Mouse (Mus musculus): ENCODE measurements at regions not wholly inside any gene's neighbourhood (a gene's known extent, or its start where the extent isn't known, plus 50 kb on each side); places are given as distances from the start of the nearest gene placed in this dataset.
"Not testable (repeated sequence)": the region's sequence is repeated elsewhere in the genome, so short reads cannot be mapped to it uniquely, and the experiment has no call there.

DNA sequence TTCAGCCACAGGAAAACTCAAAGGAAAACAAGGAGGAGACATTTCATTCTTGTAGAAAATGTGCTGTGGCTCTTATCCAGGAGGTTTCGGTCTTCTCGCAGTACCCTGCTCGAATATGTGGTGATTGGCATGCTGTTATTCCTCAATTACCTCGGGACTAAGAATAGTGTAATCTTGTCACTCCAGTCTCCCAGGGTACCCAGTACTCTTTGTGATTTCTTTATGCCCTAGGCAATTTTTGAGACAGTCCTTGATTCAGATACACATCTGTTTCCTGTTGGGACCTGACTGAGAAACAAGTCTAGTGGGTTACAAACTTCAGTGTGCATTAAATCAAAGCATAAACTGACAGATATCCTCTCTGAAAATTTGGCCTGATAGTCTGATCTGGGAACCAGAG, 189.8 kb upstream of the Bet1 start:
- Histone ChIP-seq H3K4me3 (no peak overlapping the region), H3K4me1 (peaks cover 4% of the 10 kb centered on the region), H3K27me3 (no peaks in the 10 kb centered on the region), H3K27ac (no peak overlapping the region), H3K4me2 (replicated peaks) (no peak overlapping the region), H3K9me3 (no peaks in the 10 kb centered on the region), H3K9ac (no peak overlapping the region), H3K36me3 (no peaks in the 10 kb centered on the region)
- WGBS, result 18% methylated on average over 4 of the region's 4 CpGs
- ATAC-seq (ENCODE audit: insufficient number of reproducible peaks, insufficient read depth, low FRiP score, low TSS enrichment), result no peak

DNA sequence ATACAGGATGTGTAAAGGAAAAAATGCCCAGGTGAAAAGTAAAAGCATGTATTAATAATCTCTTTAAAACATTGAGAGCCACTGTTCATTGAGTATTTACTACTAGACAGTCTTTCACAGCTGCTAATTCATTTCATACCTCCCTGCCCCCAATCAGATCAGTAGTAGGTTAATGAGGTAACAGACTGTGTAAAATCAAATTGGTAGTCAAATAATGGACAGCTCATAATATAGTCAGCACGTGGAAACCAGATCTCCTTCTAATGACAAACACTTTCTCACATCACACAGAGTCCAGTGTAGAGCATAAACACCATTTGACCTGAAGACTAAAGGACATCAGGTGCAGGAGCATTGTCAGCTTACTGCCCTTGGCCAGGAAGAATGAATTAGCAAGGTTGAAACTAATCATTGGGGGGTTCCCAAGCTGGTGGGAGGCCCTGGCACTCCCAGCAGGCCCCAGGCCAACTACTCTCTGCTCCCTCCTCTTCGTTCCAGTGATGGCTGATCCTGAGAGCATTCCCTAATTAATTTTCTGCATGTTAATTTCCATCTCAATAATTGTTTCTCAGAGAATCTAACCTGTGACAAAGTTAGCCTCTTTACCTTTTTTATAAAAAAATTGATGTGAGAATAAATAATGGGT, 190.6 kb upstream of the Bet1 start:
- no peak overlapping the region for H3K4me2 ChIP-seq (replicated peaks)
- no peak overlapping the region for H3K4me3 ChIP-seq
- H3K27me3 ChIP-seq, result no peaks in the 10 kb centered on the region
- no peak overlapping the region for H3K27ac ChIP-seq
- no peak overlapping the region for H3K9ac ChIP-seq
- no peak for ATAC-seq (ENCODE audit: insufficient number of reproducible peaks, insufficient read depth, low FRiP score, low TSS enrichment)
- no peaks in the 10 kb centered on the region for H3K36me3 ChIP-seq
- peaks cover 4% of the 10 kb centered on the region for H3K4me1 ChIP-seq
- H3K9me3 ChIP-seq, result no peaks in the 10 kb centered on the region
- WGBS, result 37% methylated on average over 2 of the region's 2 CpGs

DNA sequence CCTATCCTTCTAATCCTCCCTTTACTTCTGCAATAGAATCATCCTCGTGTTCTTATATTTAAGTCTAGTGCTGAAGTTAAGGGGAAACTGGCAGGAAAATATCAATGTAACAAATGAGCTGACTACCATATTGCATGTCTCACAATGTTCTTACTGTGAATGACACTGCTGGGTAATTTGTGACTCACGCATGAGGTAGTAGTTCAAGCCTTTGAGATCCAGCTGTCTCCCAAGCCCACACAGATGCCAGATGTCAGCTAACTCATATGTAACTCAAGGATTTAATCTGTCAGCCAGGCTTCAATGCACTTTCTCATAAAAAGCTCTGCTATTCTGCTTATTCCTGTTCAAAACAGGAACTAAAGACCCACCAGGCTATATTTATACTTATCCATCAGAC, 204.6 kb upstream of the Bet1 start:
- Histone ChIP-seq H3K4me3 (no peak overlapping the region), H3K27ac (no peak overlapping the region), H3K36me3 (no peaks in the 10 kb centered on the region), H3K4me2 (replicated peaks) (no peak overlapping the region), H3K4me1 (no peaks in the 10 kb centered on the region), H3K9me3 (no peaks in the 10 kb centered on the region), H3K27me3 (no peaks in the 10 kb centered on the region), H3K9ac (no peak overlapping the region)
- no peak for ATAC-seq (ENCODE audit: insufficient number of reproducible peaks, insufficient read depth, low FRiP score, low TSS enrichment)
- WGBS, result 81% methylated on average over 2 of the region's 2 CpGs

DNA sequence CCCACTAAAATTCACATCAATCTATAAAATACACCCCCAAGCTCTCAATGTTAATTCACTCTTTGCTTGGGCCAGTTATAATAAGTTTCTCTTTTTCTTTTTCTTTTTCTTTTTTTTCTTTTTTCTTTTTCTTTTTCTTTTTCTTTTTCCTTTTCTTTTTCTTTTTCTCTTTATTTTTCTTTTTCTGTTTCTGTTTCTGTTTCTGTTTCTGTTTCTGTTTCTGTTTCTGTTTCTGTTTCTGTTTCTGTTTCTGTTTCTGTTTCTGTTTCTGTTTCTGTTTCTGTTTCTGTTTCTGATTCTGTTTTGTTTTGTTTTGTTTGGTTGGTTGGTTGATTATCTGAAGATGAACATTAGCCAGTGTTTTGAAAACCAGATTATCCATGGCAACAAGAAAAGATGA, 201.2 kb upstream of the Col1a2 start:
- H3K4me3 ChIP-seq; H3K9ac ChIP-seq; H3K4me2 ChIP-seq (replicated peaks); H3K27me3 ChIP-seq; H3K36me3 ChIP-seq; H3K27ac ChIP-seq; ATAC-seq (ENCODE audit: insufficient number of reproducible peaks, insufficient read depth, low FRiP score, low TSS enrichment); H3K4me1 ChIP-seq; H3K9me3 ChIP-seq: not testable (repeated sequence)

DNA sequence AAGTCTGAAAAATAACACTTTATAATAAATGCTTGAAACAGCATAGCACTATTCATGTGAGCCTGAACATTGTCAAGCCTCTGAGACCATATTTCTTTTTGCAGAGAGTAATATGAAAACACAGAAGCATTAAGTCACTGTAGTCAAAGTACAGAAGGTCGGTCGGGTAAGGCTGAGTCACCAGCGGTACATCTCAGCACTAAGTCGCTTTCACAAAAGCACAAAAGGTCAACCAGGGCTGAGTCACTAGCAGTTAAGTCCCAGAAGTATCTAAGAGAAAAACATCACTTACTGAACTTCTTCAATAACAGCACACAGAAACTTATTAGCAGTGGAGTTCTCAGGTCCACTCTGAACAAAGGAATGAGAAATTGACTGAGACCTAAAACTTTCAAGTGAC, 154.7 kb upstream of the Col1a2 start:
- 79% methylated on average over 4 of the region's 4 CpGs for WGBS
- ATAC-seq (ENCODE audit: insufficient number of reproducible peaks, insufficient read depth, low FRiP score, low TSS enrichment), result no peak
- Histone ChIP-seq H3K4me1 (no peaks in the 10 kb centered on the region), H3K9me3 (no peaks in the 10 kb centered on the region), H3K4me3 (no peak overlapping the region), H3K4me2 (replicated peaks) (no peak overlapping the region), H3K27ac (no peak overlapping the region), H3K9ac (no peak overlapping the region), H3K27me3 (no peaks in the 10 kb centered on the region), H3K36me3 (no peaks in the 10 kb centered on the region)

DNA sequence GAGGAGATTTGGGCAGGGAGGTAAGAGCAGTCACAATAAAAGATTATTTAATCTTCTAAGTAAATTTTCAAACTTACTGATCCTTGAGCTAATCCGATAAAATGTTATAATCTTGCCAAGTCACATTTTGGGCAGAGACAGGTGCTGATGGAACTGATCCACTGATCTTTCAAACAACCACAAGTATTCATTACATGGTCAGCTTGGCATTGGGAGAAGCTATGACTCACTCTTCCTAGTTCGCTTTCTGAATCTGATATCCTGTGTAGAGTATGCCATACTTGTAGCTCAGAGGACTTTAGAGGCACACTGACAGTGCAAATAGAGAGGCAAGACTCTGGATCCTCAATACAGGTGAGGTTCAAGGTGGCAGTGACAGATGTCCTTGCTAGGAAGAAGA, 142.4 kb upstream of the Col1a2 start:
- Histone ChIP-seq H3K4me3 (no peak overlapping the region), H3K9me3 (no peaks in the 10 kb centered on the region), H3K4me2 (replicated peaks) (no peak overlapping the region), H3K27ac (no peak overlapping the region), H3K9ac (no peak overlapping the region), H3K36me3 (no peaks in the 10 kb centered on the region), H3K27me3 (no peaks in the 10 kb centered on the region), H3K4me1 (no peaks in the 10 kb centered on the region)
- no peak for ATAC-seq (ENCODE audit: insufficient number of reproducible peaks, insufficient read depth, low FRiP score, low TSS enrichment)
- 85% methylated on average over 2 of the region's 2 CpGs for WGBS

DNA sequence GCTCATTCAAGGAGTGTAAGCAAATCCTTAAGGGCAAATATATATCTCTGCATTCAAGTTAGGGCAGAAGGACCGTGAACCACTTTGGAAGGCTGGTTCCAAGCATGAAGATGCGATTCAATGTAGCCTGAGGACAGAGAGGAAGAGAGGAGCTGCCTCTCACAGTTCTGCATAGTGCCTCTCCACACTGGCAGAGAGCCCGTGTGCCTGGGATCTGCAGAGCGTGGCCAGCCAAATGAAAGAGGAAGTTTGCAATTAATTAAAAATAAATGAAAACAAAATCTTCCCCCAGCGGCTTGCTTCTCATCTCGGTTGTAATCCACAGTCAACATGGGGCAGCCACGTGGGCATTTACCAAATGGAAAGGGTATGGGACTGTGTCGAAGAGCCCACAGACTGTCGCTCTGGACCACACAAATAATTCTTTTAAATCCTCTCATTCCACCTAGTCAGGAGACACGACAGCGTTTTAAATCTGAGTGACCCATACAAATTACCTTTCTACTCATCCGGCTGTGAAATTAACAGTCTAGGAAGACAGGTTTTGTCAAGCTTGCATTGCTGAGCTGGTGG, 129.1 kb upstream of the Col1a2 start:
- H3K9ac ChIP-seq, result no peak overlapping the region
- H3K36me3 ChIP-seq, result no peaks in the 10 kb centered on the region
- 57% methylated on average over 12 of the region's 12 CpGs for WGBS
- ATAC-seq (ENCODE audit: insufficient number of reproducible peaks, insufficient read depth, low FRiP score, low TSS enrichment), result no peak
- H3K9me3 ChIP-seq, result no peaks in the 10 kb centered on the region
- no peaks in the 10 kb centered on the region for H3K27me3 ChIP-seq
- no peak overlapping the region for H3K4me3 ChIP-seq
- H3K4me1 ChIP-seq, result no peaks in the 10 kb centered on the region
- H3K27ac ChIP-seq, result no peak overlapping the region
- no peak overlapping the region for H3K4me2 ChIP-seq (replicated peaks)

DNA sequence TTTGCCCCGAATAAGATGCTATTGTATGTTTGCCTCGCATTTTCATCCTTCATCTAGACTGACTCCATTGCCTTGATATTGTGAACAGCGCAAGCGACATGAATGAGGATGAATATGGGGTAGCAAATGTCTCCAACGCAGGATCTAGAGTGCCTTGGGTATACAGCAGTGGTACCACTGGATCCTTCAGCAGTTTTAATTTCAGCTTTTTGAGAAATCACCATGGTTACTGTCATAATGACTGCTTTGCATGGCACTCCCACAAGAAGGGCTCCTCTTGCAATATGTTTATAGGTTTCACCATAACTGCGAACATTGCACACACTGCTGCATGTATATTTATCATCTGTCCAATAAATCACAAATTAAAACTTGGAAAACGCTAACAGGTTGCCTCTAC, 107.8 kb upstream of the Col1a2 start:
- no peak overlapping the region for H3K4me3 ChIP-seq
- ATAC-seq (ENCODE audit: insufficient number of reproducible peaks, insufficient read depth, low FRiP score, low TSS enrichment), result no peak
- H3K27me3 ChIP-seq, result no peaks in the 10 kb centered on the region
- H3K4me2 ChIP-seq (replicated peaks), result no peak overlapping the region
- H3K27ac ChIP-seq, result no peak overlapping the region
- H3K36me3 ChIP-seq, result no peaks in the 10 kb centered on the region
- WGBS, result 90% methylated on average over 7 of the region's 7 CpGs
- no peak overlapping the region for H3K9ac ChIP-seq
- no peaks in the 10 kb centered on the region for H3K9me3 ChIP-seq
- no peaks in the 10 kb centered on the region for H3K4me1 ChIP-seq

DNA sequence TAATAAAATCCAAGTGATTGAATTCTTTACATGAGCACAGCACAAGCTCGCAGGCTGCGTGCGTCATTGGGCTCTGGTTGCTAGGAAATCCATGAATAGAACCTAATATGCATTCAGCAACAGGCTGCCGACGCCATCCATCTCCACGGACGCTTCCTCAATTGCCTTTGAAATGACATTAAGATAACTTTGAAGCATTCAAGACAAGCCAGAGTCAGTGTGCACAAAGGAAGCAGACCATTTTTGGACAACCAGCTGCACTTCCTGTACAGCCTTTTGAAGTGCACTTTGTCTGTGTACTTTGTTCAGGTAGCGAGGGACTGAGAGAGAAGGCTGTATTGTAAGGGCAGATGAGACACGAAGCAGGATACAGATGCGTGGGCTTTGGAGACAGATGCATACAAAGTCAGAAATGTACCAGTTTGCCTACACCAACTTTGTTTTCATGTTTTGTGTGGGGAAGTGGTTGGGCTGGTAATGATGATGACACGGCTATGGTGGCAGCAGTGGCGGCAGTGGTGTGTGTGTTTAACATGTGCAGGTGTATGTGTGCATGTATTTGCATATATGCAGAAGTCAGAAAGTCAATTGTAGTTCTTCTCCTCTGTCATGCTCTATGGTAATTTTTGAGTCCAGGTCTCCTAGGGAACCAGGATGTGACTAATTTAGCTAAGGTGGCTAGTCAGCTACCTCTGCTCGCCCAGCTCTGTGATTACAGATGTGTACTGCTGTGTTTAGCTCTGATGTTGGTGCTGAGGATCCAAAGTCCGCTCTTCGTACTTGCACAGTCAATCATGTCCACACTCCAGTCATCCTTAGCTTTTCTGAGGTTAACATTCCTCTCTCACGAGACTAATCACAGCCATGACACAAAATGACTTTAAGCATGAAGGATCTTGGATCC, 106.7 kb upstream of the Col1a2 start:
- ATAC-seq (ENCODE audit: insufficient number of reproducible peaks, insufficient read depth, low FRiP score, low TSS enrichment), result no peak
- no peak overlapping the region for H3K9ac ChIP-seq

DNA sequence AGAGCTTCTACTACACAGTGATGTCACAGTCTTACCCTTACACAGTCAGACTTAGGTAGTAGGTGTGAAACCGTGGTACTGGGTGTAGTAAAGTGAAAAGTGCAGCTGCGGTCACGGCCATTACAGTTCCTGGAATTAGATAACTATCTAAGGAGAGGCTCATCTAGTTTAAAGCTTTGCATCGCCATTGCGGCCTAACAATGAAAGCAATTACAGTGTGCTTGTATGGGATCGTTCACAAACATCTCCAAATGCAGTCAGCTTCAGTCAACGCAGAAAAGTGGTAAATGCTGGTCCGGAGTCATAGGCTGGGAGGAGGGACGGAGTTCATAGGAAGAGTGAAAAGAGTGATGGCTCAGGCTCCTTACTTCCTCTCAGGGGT, 106.0 kb upstream of the Col1a2 start:
- Histone ChIP-seq H3K9me3 (no peaks in the 10 kb centered on the region), H3K4me2 (replicated peaks) (no peak overlapping the region), H3K27ac (no peak overlapping the region), H3K36me3 (no peaks in the 10 kb centered on the region), H3K9ac (no peak overlapping the region), H3K27me3 (no peaks in the 10 kb centered on the region), H3K4me1 (no peaks in the 10 kb centered on the region), H3K4me3 (no peak overlapping the region)
- 85% methylated on average over 9 of the region's 9 CpGs for WGBS
- no peak for ATAC-seq (ENCODE audit: insufficient number of reproducible peaks, insufficient read depth, low FRiP score, low TSS enrichment)

More for the DNA sequence above, 106.7 kb upstream of the Col1a2 start:
- Histone ChIP-seq H3K4me2 (replicated peaks) (no peak overlapping the region), H3K9me3 (no peaks in the 10 kb centered on the region), H3K4me3 (no peak overlapping the region), H3K27ac (no peak overlapping the region), H3K4me1 (no peaks in the 10 kb centered on the region), H3K36me3 (no peaks in the 10 kb centered on the region), H3K27me3 (no peaks in the 10 kb centered on the region)
- 75% methylated on average over 16 of the region's 16 CpGs for WGBS

DNA sequence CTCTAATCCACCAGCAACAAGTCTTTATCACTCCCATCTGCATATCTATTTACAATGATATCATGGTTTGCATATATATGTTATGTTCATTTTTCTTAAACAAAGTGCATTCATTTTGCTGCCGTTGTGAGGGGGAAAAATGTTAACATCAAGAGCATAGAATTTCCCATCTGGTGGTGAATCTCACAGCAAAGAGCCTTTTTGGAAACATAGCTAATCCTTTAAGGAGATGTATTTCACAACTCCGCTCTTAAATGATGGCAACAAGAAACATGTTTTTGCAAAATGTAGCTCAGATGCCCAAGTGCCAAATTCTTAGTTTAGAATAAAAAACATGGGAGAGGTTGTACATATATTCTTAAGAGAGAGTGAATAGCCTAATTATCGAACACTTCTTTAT, 99.3 kb upstream of the Col1a2 start:
- H3K9me3 ChIP-seq, result no peaks in the 10 kb centered on the region
- WGBS, result 88% methylated on average over 3 of the region's 3 CpGs
- no peak for ATAC-seq (ENCODE audit: insufficient number of reproducible peaks, insufficient read depth, low FRiP score, low TSS enrichment)
- no peak overlapping the region for H3K9ac ChIP-seq
- H3K27ac ChIP-seq, result no peak overlapping the region
- no peaks in the 10 kb centered on the region for H3K4me1 ChIP-seq
- H3K27me3 ChIP-seq, result no peaks in the 10 kb centered on the region
- no peaks in the 10 kb centered on the region for H3K36me3 ChIP-seq
- no peak overlapping the region for H3K4me2 ChIP-seq (replicated peaks)
- no peak overlapping the region for H3K4me3 ChIP-seq

DNA sequence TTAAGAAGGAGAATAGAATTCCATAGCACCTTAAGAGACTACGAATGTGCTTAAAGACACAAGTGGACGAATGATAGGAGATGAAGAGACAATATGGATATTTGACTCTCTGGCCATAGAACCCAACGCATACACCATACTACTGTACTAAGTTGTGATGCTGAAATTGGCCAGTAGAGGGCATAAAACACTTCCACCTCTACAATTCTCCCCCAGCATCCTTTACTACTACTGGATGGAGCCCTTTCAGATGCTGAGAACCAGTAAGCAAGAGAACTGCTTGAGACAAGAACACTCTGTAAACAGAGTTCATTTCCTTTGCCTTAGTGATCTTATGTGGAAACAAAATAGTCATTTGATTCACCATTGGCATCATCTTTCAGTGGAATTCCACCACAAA, 96.9 kb upstream of the Col1a2 start:
- no peak overlapping the region for H3K4me2 ChIP-seq (replicated peaks)
- H3K9me3 ChIP-seq, result no peaks in the 10 kb centered on the region
- no peak for ATAC-seq (ENCODE audit: insufficient number of reproducible peaks, insufficient read depth, low FRiP score, low TSS enrichment)
- no peak overlapping the region for H3K9ac ChIP-seq
- no peaks in the 10 kb centered on the region for H3K4me1 ChIP-seq
- H3K27ac ChIP-seq, result no peak overlapping the region
- no peaks in the 10 kb centered on the region for H3K27me3 ChIP-seq
- WGBS, result 52% methylated on average over 3 of the region's 3 CpGs
- H3K4me3 ChIP-seq, result no peak overlapping the region
- no peaks in the 10 kb centered on the region for H3K36me3 ChIP-seq
